In the genomic region with DNA sequence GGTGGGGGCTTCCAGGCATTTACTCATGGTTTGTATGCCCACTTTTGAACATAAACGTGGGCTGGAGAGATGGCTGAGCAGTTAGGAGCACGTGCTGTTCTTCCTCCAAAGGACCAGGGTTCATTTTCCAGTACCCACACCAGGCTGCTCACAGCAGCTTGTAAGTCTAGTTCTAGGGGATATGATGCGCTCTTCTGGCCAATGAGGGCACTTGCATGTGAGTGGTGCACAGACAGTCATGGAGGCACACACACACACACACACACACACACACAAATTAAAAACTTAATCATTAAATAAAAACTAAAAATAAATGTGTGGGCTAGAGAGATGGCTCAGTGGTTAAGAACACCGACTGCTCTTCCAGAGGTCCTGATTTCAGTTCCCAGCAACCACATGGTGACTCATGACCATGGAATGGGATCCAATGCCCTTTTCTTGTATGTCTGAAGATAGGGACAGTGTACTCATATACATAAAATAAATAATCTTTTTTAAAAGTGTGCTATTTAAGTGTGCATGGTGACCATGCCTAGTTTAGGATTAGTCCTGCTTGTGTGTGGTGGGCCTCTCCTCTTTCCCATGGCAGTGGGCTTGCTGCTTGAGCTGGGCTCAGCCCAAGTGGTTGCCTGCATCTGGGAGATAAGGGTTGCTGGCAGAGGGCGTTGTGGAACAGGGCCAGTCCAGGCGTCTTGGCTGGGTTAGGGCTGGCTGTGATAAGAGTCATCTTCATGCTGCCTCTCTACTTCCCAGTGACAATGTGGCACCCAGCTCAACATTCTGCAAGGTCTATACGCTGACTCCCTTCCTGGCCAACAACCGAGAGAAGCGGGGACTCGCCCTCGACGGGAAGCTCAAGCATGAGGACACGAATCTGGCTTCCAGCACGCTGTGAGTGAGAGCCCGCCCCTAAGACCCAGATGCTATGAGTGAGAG, we compare ENCODE assay signal across 9 mouse cellular contexts. TPM values are rescaled to one million over a fixed set of nuclear protein-coding genes. Genes with fewer than 3 reads are reported as not detected.
DNase-seq lines count a peak whose midpoint lies in the region; ATAC-seq and TF ChIP-seq lines count a peak whose summit lies in the region.
"Had no signal": no experiment of that assay in that cellular context is flagged by ENCODE, and none has a peak within 500 bp of the region (broad histone marks: within the 10 kb centered on the region; RNA-seq: fewer than 3 reads in every experiment).

No protein-coding gene starts in this region.

- no peak for DNase-seq in kidney, postnatal 25 days
- DNase-seq in NIH3T3 (ENCODE audit: low read depth): peak; percentile 68
- no peak for DNase-seq in Muller cell, postnatal 12 days (ENCODE audit: inconsistent ontology term)
- no peak for DNase-seq in cerebellum, postnatal 25 days
- DNase-seq: kidney, adult 8-10 months had no signal

- H3K4me3 ChIP-seq in kidney, embryonic 14.5 days (ENCODE audit: low read length): no peak overlapping the region
- H3K4me3 ChIP-seq in heart, embryonic 14.5 days (ENCODE audit: control insufficient read depth in 1 of 2, insufficient read depth in 1 of 2, low read depth in 1 of 2, low read length in 2 of 2): no peak overlapping the region
- H3K4me3 ChIP-seq in myocyte: no peak overlapping the region

- H3K27me3 ChIP-seq in kidney, embryonic 14.5 days (ENCODE audit: control insufficient read depth, insufficient read depth, low read length): no peaks in the 10 kb centered on the region
- H3K27me3 ChIP-seq in heart, embryonic 14.5 days (ENCODE audit: control insufficient read depth, insufficient read depth, low read length): no peaks in the 10 kb centered on the region
- no peaks in the 10 kb centered on the region for H3K27me3 ChIP-seq in myocyte (ENCODE audit: control insufficient read depth, insufficient read depth, insufficient read length)

- H3K4me2 ChIP-seq in kidney, embryonic 14.5 days (replicated peaks; ENCODE audit: low read depth, low read length): no peak overlapping the region
- no peak overlapping the region for H3K4me2 ChIP-seq in heart, embryonic 14.5 days (ENCODE audit: low read length)
- H3K4me2 ChIP-seq in myocyte (ENCODE audit: low read depth): peak overlapping the region; percentile 4

- H3ac ChIP-seq in myocyte (ENCODE audit: control insufficient read depth, insufficient read length): no peak overlapping the region

- H3K27ac ChIP-seq in kidney, embryonic 14.5 days (ENCODE audit: low read depth, low read length): no peak overlapping the region
- H3K27ac ChIP-seq in heart, embryonic 14.5 days (replicated peaks in 1 of 2; ENCODE audit: control insufficient read depth in 1 of 2, insufficient read depth in 1 of 2, low read depth in 2 of 2, low read length in 2 of 2): no peak overlapping the region

- no peaks in the 10 kb centered on the region for H3K4me1 ChIP-seq in kidney, embryonic 14.5 days (ENCODE audit: control insufficient read depth, insufficient read depth, low read length)
- H3K4me1 ChIP-seq in heart, embryonic 14.5 days (ENCODE audit: control insufficient read depth in 2 of 2, insufficient read depth in 2 of 2, low read length in 2 of 2): peaks cover 0 to 4% of the 10 kb centered on the region in 2 experiments; a peak in 2 of 4 replicates

- H3K79me2 ChIP-seq in myocyte (ENCODE audit: control insufficient read depth, insufficient read depth): no peaks in the 10 kb centered on the region

- no peaks in the 10 kb centered on the region for H3K9me3 ChIP-seq in kidney, embryonic 14.5 days (ENCODE audit: control insufficient read depth, low read length)
- H3K9me3 ChIP-seq in heart, embryonic 14.5 days (ENCODE audit: control insufficient read depth, low read length): no peaks in the 10 kb centered on the region

- no peak overlapping the region for H3K9ac ChIP-seq in kidney, embryonic 14.5 days (ENCODE audit: low read depth, low read length)
- no peak overlapping the region for H3K9ac ChIP-seq in heart, embryonic 14.5 days (ENCODE audit: low read length)

- no peak for TF ChIP-seq POLR2A in myocyte (IDR thresholded peaks at IDR 0.05; ENCODE audit: insufficient read length, low read depth)

- WGBS in kidney, embryonic 14.5 days: 91% methylated on average over 15 of the region's 15 CpGs
- 65% methylated on average over 15 of the region's 15 CpGs for WGBS in heart, embryonic 14.5 days

- ATAC-seq in kidney, embryonic 14.5 days (ENCODE audit: low FRiP score, low TSS enrichment): 0 out of 2 replicates have a peak, but pooled peaks have one; percentile 22
- peak; percentile 40; the same call in 1 of the 2 replicates for ATAC-seq in heart, embryonic 14.5 days (ENCODE audit: insufficient number of reproducible peaks, insufficient read depth, low FRiP score, low read depth)
- no peak for ATAC-seq in inflammation-experienced regulatory T-cells, adult 6 months

- peaks cover 22% of the 10 kb centered on the region; the same call in 1 of the 2 replicates for H3K36me3 ChIP-seq in kidney, embryonic 14.5 days (ENCODE audit: control insufficient read depth, insufficient read depth, low read length)
- H3K36me3 ChIP-seq in heart, embryonic 14.5 days (ENCODE audit: control insufficient read depth, insufficient read depth, low read length): peaks cover 42% of the 10 kb centered on the region
- no peaks in the 10 kb centered on the region for H3K36me3 ChIP-seq in myocyte (ENCODE audit: control insufficient read depth, insufficient read depth)

TF ChIP-seq in myocyte, 11 proteins besides CTCF, POLR2A, EP300 and RAD21:
- TF ChIP-seq SRF (IDR thresholded peaks at IDR 0.05; ENCODE audit: control insufficient read depth, insufficient read length, low read depth): no peak
- no peak for TF ChIP-seq CEBPB (IDR thresholded peaks at IDR 0.05; ENCODE audit: insufficient read depth, poor library complexity, severe bottlenecking)
- no peak for TF ChIP-seq MAX (IDR thresholded peaks at IDR 0.05; ENCODE audit: low read depth)
- no peak for TF ChIP-seq USF1 (IDR thresholded peaks at IDR 0.05; ENCODE audit: low read depth)
- TF ChIP-seq TCF12 (IDR thresholded peaks at IDR 0.05; ENCODE audit: insufficient read depth, poor library complexity, severe bottlenecking): no peak
- TF ChIP-seq POLR2AphosphoS2 (IDR thresholded peaks at IDR 0.05; ENCODE audit: insufficient read length, low read depth): no peak
- TF ChIP-seq REST (IDR thresholded peaks at IDR 0.05; ENCODE audit: insufficient read depth, insufficient read length): no peak
- no peak for TF ChIP-seq MYOG (IDR thresholded peaks at IDR 0.05; ENCODE audit: control insufficient read depth in 1 of 3, insufficient read depth in 1 of 3, insufficient read length in 2 of 3, low read depth in 2 of 3)
- no peak for TF ChIP-seq E2F4 (IDR thresholded peaks at IDR 0.05; ENCODE audit: insufficient read depth)
- TF ChIP-seq MYOD1 (IDR thresholded peaks at IDR 0.05; ENCODE audit: control insufficient read depth in 1 of 3, insufficient read length in 2 of 3, low read depth in 2 of 3): no peak

RNA-seq across cellular contexts. Expression of gene Tpbgl, which starts 32.8 kb away (rescaled TPM):
- polyA plus RNA-seq in kidney, embryonic 14.5 days (2014; fragmentation: Nextera tagmentation; extraction: Ambion mirVana): 0.50 and 0.83 TPM in 2 replicates
- polyA plus RNA-seq in heart, embryonic 14.5 days (2014; fragmentation: Nextera tagmentation; extraction: Ambion mirVana): 2.4 and 2.6 TPM in 2 replicates
- not detected for polyA plus RNA-seq in myocyte (2012; fragmentation: generic; extraction: Trizol)
- under 1 TPM in 1 of 3 experiments, not detected in 2; 0.72 TPM for polyA plus RNA-seq in inflammation-experienced regulatory T-cells, adult 6 months (2017; shearing (Covaris generic))

RNA-seq across cellular contexts. Expression of gene Arrb1, which starts 58.9 kb away (rescaled TPM):
- 3.5 and 3.6 TPM in 2 replicates for polyA plus RNA-seq in kidney, embryonic 14.5 days (2014; fragmentation: Nextera tagmentation; extraction: Ambion mirVana)
- polyA plus RNA-seq in heart, embryonic 14.5 days (2014; fragmentation: Nextera tagmentation; extraction: Ambion mirVana): 2.8 and 4.1 TPM in 2 replicates
- 5.1 TPM for polyA plus RNA-seq in myocyte (2012; fragmentation: generic; extraction: Trizol)
- 10 to 100 TPM in 2 of 3 experiments, 1 to 10 TPM in 1; 6.1 to 11.1 (median 10.6) TPM for polyA plus RNA-seq in inflammation-experienced regulatory T-cells, adult 6 months (2017; shearing (Covaris generic))
